Mouse (Mus musculus): Measurements from ENCODE around the gene M1ap.

DNA sequence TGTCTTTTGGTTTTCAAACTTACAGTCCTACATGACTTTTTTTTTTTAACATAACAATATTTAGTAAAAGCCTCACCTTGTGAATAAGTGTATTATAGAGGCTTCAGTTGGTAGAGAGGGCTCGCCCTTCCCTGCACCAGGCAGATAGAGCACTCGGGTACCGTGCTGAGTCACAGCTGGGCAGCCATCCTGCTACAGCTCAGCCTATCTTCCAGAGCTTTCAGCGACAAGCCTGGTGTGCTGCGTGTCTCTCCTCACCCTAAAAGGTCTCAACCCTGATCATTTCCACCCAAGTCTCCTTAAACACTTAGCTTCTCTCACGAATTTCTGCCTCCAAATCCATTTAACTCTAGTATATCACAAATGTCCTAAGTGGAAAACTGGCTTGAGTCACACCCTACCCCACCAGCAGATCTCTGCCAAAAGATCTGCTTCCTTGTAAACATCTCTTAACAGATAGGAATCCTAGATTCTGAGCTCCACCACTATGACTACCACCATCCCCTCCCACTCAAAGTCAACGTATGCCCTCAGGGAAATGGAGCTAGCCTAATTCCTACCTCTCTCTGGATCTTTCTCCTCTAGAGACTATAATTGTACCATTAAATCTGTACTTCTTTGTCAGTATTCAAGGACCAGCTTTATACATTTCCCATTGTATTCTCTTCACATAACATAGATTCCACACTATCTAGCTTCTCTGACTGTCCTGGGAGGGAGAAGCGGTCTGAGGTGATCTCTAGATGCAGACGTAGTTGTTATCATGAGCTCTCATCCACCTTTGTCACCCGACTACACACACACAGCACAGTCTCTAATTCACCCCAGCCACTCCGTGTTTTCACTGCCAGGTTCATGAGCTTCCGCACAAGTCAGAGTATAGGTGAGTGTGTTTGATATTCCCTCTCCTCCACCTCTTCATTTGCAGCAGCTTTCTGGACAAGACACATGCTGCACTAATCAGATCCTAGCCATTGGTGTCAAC is 68.1 kb downstream of the M1ap start:
- TF ChIP-seq MYOG (IDR thresholded peaks at IDR 0.05; ENCODE audit: control insufficient read depth in 1 of 3, insufficient read depth in 1 of 3, insufficient read length in 2 of 3, low read depth in 2 of 3) (peak in 1 of 3 experiments; percentile 16), POLR2A (IDR thresholded peaks at IDR 0.05; ENCODE audit: insufficient read length, low read depth) (peak; percentile 46), MYOD1 (IDR thresholded peaks at IDR 0.05; ENCODE audit: control insufficient read depth in 1 of 3, insufficient read length in 2 of 3, low read depth in 2 of 3) (peak in 2 of 3 experiments; percentile 20 to 38), E2F4 (IDR thresholded peaks at IDR 0.05; ENCODE audit: insufficient read depth) (no peak), USF1 (IDR thresholded peaks at IDR 0.05; ENCODE audit: low read depth) (no peak), TCF12 (IDR thresholded peaks at IDR 0.05; ENCODE audit: insufficient read depth, poor library complexity, severe bottlenecking) (no peak)
